13 mouse cellular contexts compared by ENCODE assay signal in the genomic region with DNA sequence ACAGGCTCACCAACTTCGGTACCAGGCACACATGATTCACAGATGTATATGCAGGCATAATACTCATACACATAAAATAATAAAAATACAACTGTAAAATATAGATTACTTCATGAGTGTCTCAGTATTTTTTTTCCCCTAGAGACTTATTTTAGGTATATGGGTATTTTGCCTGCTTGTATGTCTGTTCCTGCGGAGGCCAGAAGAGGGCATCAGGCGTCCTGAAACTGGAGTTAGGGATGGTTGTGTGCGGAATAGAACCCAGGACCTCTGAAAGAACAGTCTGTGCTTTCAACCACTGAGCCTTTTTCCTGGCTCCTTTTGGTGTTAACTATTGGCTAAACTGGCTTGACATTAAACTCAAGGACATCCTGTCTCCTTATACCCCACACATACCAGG. TPM values are rescaled to one million over a fixed set of nuclear protein-coding genes. Genes with fewer than 3 reads are reported as not detected.
DNase-seq lines count a peak whose midpoint lies in the region; TF ChIP-seq lines count a peak whose summit lies in the region.
"Had no signal": no experiment of that assay in that cellular context is flagged by ENCODE, and none has a peak within 500 bp of the region (broad histone marks: within the 10 kb centered on the region; RNA-seq: fewer than 3 reads in every experiment).

No protein-coding gene starts in this region.

- no peak overlapping the region for H3K4me3 ChIP-seq in kidney, adult 2 months (ENCODE audit: insufficient read depth, low read depth, low read length)
- H3K4me3 ChIP-seq: limb, embryonic 10.5 days; lung, embryonic 15.5 days had no signal

- DNase-seq in kidney, adult 2 months: no peak
- DNase-seq in kidney, adult 9 months: no peak
- DNase-seq in retina, embryonic 14.5 days (ENCODE audit: low spot score): peak; percentile 12
- no peak for DNase-seq in retina, postnatal 1 day
- DNase-seq in ZHBTc4 (ENCODE audit: low read depth, low spot score): peak; percentile 43
- no peak for DNase-seq in adrenal gland, postnatal 36 days
- DNase-seq in right cerebral cortex, postnatal 4 days: no peak
- DNase-seq: cerebellum, adult 18-20 months; kidney, postnatal 25 days; right cerebral cortex, postnatal 14 days; thymus, adult 2 months had no signal

- H3K27ac ChIP-seq in kidney, adult 2 months (ENCODE audit: insufficient read depth, low read depth, low read length): no peak overlapping the region
- H3K27ac ChIP-seq: limb, embryonic 10.5 days; lung, embryonic 15.5 days had no signal

- 90% methylated on average over 4 of the region's 4 CpGs for WGBS in kidney, adult 2 months

- H3K27me3 ChIP-seq in kidney, adult 2 months (replicated peaks; ENCODE audit: control insufficient read depth, insufficient read depth, low read length): no peaks in the 10 kb centered on the region
- H3K27me3 ChIP-seq: lung, embryonic 15.5 days had no signal

- H3K36me3 ChIP-seq in kidney, adult 2 months (ENCODE audit: control insufficient read depth, insufficient read depth, low read length): no peaks in the 10 kb centered on the region

- peak; percentile 48 for TF ChIP-seq CTCF in kidney, adult 2 months (conservative IDR thresholded peaks at IDR 0.05; ENCODE audit: insufficient read depth, insufficient read length, low read depth, low read length)

- H3K4me1 ChIP-seq in kidney, adult 2 months (ENCODE audit: control insufficient read depth, insufficient read depth, low read length): no peaks in the 10 kb centered on the region
- H3K4me1 ChIP-seq: limb, embryonic 10.5 days; lung, embryonic 15.5 days had no signal

- TF ChIP-seq POLR2A in kidney, adult 2 months (IDR thresholded peaks at IDR 0.05; ENCODE audit: low read depth, low read length): no peak

RNA-seq across cellular contexts. Expression of a gene that starts 40.5 kb away (rescaled TPM):
- polyA plus RNA-seq in kidney, adult 2 months (2012; rRNA removed): 26.9 and 28.8 TPM in 2 replicates
- 100 to 1,000 TPM; 119 to 184 TPM for total RNA-seq in adrenal gland, postnatal 36 days (2021)

Comparison
In these comparisons a context has a peak if more than half of its experiments do, and no peak if none do; other contexts are left out.
1. DNase-seq: peak in retina, embryonic 14.5 days (single experiment) and ZHBTc4 (single experiment); none in kidney, adult 2 months (single experiment), kidney, adult 9 months (single experiment), retina, postnatal 1 day (single experiment), adrenal gland, postnatal 36 days (0 of 2) and right cerebral cortex, postnatal 4 days (single experiment).